Mouse (Mus musculus): ENCODE measurements around the gene Pmpca. TPM values are rescaled to one million over a fixed set of nuclear protein-coding genes. Genes with fewer than 3 reads are reported as not detected.

Gene Pmpca
- polyA plus RNA-seq, 1 experiment from 2014 or later: 142 TPM

DNA sequence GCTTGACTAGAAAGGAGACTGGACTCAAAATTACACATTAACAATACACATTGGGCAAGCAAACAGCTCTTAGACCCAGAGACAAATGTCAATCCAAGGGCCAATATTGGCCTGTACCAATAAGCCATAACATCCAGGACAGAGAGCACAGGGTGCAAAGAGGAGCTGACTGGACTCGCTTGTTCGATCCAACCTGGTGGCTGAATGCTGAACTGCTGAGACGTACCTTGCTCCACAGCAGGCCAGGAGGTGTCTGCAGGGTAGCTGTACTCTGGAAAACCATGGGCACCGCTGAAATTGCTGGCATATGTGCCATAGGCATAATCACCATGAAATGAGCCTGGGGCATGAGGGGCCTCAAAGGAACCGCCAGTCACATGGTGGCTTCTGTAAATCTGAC lies 40.7 kb downstream of the Pmpca start:
- WGBS: 92% methylated on average over 5 of the region's 5 CpGs
- Histone ChIP-seq H3K9me3 (replicated peaks) (no peaks in the 10 kb centered on the region), H3K4me1 (replicated peaks) (no peaks in the 10 kb centered on the region), H3K4me3 (no peak overlapping the region), H3K9ac (no peak overlapping the region), H3K36me3 (peaks cover 96% of the 10 kb centered on the region), H3K4me2 (no peak overlapping the region), H3K27me3 (replicated peaks) (no peaks in the 10 kb centered on the region), H3K27ac (ENCODE audit: poor library complexity, severe bottlenecking) (no peak overlapping the region)
- no peak for ATAC-seq (ENCODE audit: insufficient number of reproducible peaks, low FRiP score)

DNA sequence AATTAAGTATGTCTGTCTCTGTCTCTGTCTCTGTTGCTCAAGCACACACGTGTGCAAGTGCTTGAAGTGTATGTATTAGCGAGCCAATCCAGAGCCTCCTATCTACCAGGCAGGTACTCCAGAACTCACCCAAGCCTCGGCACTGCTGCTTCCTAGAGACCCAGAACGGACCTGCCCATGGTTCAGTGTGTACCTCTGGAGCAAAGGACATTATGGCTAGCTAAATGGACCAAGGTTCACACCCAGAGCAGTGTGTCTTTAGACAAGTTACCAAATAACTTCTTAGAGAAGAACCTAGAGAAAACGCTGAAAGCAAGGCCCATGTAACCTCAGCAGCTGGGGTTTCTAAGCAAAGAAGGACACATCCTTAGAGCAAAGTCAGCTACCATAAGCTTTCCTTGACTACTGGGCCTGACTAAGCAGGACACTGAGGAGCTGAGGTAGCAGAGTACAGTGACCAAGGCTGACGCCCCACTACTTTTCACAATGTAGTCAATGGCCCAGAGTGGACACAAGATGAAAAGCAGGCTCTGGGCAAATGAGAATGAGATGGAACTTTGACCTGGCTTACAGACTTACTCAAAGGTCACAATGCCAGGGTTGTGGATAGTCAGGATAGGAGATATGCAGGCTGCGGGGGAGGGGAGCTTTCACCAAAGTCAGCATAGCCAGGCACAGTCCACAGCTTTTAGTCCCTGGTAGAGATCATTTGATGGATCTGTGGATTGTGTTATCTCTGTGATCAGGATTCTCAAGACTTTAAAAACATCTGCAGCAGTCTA lies 45.8 kb downstream of the Pmpca start:
- WGBS: 87% methylated on average over 7 of the region's 7 CpGs
- no peak overlapping the region for H3K4me2 ChIP-seq
- H3K36me3 ChIP-seq: peaks cover 89% of the 10 kb centered on the region

DNA sequence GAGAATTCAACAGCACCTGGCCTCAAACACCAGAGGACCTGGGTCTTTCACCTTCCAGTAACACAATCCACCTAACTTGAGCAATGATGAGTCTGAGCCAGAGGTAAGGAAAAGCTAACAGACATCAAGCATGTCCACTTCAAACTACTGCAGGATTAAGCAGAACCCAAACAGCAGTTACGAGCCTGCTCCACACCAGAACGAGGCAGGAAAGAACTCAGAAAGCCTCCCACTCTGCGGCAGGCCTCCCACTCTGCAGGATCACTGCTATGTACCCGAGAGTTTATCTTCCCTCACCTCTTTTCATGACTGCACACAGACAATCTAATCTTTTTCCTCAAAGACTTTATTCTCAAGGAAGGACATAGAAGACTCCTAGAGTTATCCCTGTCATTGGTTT lies 48.1 kb downstream of the Pmpca start:
- no peak for ATAC-seq (ENCODE audit: insufficient number of reproducible peaks, low FRiP score)
- H3K4me2 ChIP-seq: peak overlapping the region; percentile 9; the same call in 1 of the 2 replicates
- peaks cover 88% of the 10 kb centered on the region for H3K36me3 ChIP-seq
- 55% methylated on average over 4 of the region's 4 CpGs for WGBS
- H3K9ac ChIP-seq: no peak overlapping the region
- H3K4me3 ChIP-seq: no peak overlapping the region
- no peaks in the 10 kb centered on the region for H3K27me3 ChIP-seq (replicated peaks)
- H3K9me3 ChIP-seq (replicated peaks): no peaks in the 10 kb centered on the region
- no peak overlapping the region for H3K27ac ChIP-seq (ENCODE audit: poor library complexity, severe bottlenecking)
- H3K4me1 ChIP-seq (replicated peaks): peaks cover 16% of the 10 kb centered on the region; the same call in 1 of the 2 replicates

More for the DNA sequence above, 45.8 kb downstream of the Pmpca start:
- H3K27ac ChIP-seq (ENCODE audit: poor library complexity, severe bottlenecking): no peak overlapping the region
- no peak overlapping the region for H3K9ac ChIP-seq
- H3K4me3 ChIP-seq: no peak overlapping the region
- H3K4me1 ChIP-seq (replicated peaks): peaks cover 16% of the 10 kb centered on the region; the same call in 1 of the 2 replicates
- no peaks in the 10 kb centered on the region for H3K27me3 ChIP-seq (replicated peaks)
- no peaks in the 10 kb centered on the region for H3K9me3 ChIP-seq (replicated peaks)
- ATAC-seq (ENCODE audit: insufficient number of reproducible peaks, low FRiP score): no peak

DNA sequence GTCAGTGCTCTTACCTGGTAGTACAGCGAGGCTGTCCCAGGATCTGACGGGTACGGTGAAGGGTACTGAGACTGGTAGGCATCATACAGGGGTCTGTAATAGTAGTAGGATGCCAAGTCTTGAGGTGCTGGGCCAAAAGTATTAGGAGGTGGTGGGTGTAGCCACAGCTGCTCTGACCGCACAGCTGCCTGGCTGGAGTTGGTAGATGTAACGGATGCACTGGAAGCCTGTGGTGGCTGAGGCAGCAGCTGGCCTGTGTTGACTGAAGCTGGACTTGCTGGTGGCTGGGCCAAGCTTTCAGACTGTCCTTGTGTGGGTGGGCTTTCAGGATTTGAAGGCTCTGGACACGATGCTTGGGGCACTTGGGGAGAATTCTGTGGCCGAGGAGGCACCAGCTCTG lies 49.2 kb downstream of the Pmpca start:
- no peak for ATAC-seq (ENCODE audit: insufficient number of reproducible peaks, low FRiP score)
- Histone ChIP-seq H3K4me3 (no peak overlapping the region), H3K4me1 (replicated peaks) (peaks cover 21% of the 10 kb centered on the region; the same call in 1 of the 2 replicates), H3K27me3 (replicated peaks) (no peaks in the 10 kb centered on the region), H3K36me3 (peaks cover 77% of the 10 kb centered on the region), H3K4me2 (no peak overlapping the region), H3K27ac (ENCODE audit: poor library complexity, severe bottlenecking) (no peak overlapping the region), H3K9ac (no peak overlapping the region), H3K9me3 (replicated peaks) (no peaks in the 10 kb centered on the region)
- WGBS: 86% methylated on average over 7 of the region's 7 CpGs

DNA sequence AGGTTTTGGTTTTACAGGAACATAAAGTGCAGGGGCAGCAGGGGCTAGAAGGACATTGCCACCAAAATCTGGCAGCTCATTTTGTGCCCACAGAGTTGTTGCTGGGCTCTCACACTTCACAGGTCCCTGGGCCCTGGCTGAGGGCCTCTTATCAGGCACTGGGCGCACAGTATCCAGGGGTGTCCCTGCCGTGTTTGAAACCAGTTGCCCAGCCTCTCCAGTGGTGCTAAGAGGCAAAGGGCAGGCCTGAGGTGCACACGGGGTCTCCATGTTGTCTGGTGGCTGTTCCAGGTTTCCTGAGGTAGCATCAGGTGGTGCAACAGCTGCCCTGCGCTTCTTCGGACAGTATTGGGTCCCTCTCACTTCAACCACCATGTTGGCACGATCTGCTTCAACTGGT lies 50.5 kb downstream of the Pmpca start:
- peaks cover 65% of the 10 kb centered on the region for H3K36me3 ChIP-seq
- WGBS: 92% methylated on average over 6 of the region's 6 CpGs

DNA sequence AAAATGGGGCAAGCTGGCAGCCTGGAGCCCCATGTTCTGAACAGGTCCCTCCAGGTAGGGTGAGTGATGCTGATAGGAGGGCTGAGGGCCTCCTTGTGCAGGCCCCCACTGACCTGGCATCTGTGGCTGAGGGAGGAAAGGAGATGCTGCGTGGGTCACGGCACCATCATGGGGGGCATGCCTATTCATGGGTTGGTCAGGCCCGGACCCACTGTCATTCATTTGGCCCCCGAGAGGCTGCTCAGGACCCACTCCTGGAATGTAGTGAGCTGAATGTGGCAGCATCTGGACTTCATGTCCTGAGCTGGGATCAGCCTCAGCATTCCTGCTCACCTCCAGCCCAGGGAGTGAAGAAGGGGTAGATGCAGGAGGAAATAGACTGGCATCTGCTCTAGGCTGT lies 52.1 kb downstream of the Pmpca start:
- Histone ChIP-seq H3K27ac (ENCODE audit: poor library complexity, severe bottlenecking) (no peak overlapping the region), H3K36me3 (peaks cover 50% of the 10 kb centered on the region), H3K27me3 (replicated peaks) (no peaks in the 10 kb centered on the region), H3K4me1 (replicated peaks) (peaks cover 28% of the 10 kb centered on the region), H3K4me2 (no peak overlapping the region), H3K4me3 (no peak overlapping the region), H3K9me3 (replicated peaks) (no peaks in the 10 kb centered on the region), H3K9ac (no peak overlapping the region)
- ATAC-seq (ENCODE audit: insufficient number of reproducible peaks, low FRiP score): no peak
- 97% methylated on average over 4 of the region's 4 CpGs for WGBS

More for the DNA sequence above, 50.5 kb downstream of the Pmpca start:
- Histone ChIP-seq H3K4me3 (no peak overlapping the region), H3K9me3 (replicated peaks) (no peaks in the 10 kb centered on the region), H3K27ac (ENCODE audit: poor library complexity, severe bottlenecking) (no peak overlapping the region), H3K9ac (no peak overlapping the region), H3K4me2 (no peak overlapping the region), H3K27me3 (replicated peaks) (no peaks in the 10 kb centered on the region), H3K4me1 (replicated peaks) (peaks cover 28% of the 10 kb centered on the region)
- ATAC-seq (ENCODE audit: insufficient number of reproducible peaks, low FRiP score): no peak

DNA sequence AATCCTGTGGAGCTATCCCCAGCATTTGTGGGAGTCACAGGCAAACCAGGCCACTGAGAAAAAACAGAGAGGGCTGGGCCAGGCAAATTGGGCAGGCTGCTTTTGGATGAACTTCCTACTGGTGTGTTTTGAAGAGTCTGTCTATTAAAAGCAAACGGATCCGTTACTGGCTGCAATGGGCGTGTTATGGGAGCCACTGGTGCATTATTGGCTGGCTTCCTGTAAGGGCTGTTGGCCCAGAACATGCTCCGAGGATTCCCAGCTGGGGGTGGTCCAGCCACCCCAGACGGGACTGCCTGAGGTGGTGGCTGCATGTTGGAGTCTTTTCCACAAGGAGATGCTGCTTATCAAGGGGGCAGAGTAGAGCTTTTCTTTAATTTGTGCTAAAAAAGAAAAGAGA lies 52.5 kb downstream of the Pmpca start:
- ATAC-seq (ENCODE audit: insufficient number of reproducible peaks, low FRiP score): no peak
- H3K4me3 ChIP-seq: no peak overlapping the region
- 78% methylated on average over 5 of the region's 5 CpGs for WGBS
- H3K9me3 ChIP-seq (replicated peaks): no peaks in the 10 kb centered on the region
- no peak overlapping the region for H3K9ac ChIP-seq
- H3K27me3 ChIP-seq (replicated peaks): no peaks in the 10 kb centered on the region
- peaks cover 49% of the 10 kb centered on the region for H3K36me3 ChIP-seq
- peaks cover 31% of the 10 kb centered on the region for H3K4me1 ChIP-seq (replicated peaks)
- no peak overlapping the region for H3K27ac ChIP-seq (ENCODE audit: poor library complexity, severe bottlenecking)
- no peak overlapping the region for H3K4me2 ChIP-seq

DNA sequence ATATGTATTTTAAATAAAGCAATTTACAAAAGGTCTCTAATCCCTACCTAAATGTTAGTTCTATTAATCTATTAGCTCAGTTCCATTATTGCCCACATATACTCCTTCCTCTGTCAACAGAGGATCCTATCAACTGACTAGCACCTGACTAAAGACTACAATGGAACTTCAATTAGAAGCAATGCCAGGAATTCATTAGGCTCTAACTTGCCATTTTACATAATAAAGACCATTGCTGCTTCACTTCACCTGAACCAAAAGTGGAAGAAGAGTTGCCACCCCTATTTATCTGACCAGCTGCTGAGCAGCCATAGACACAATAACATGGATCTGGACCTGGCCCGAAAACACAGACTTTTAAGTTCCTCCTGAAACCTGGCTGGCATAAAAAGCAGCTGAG lies 53.7 kb downstream of the Pmpca start:
- Histone ChIP-seq H3K9ac (no peak overlapping the region), H3K9me3 (replicated peaks) (no peaks in the 10 kb centered on the region), H3K4me2 (no peak overlapping the region), H3K27ac (ENCODE audit: poor library complexity, severe bottlenecking) (no peak overlapping the region), H3K4me3 (no peak overlapping the region), H3K4me1 (replicated peaks) (peaks cover 33% of the 10 kb centered on the region), H3K27me3 (replicated peaks) (no peaks in the 10 kb centered on the region), H3K36me3 (peaks cover 40% of the 10 kb centered on the region)
- no peak for ATAC-seq (ENCODE audit: insufficient number of reproducible peaks, low FRiP score)
- 94% methylated on average over 1 of the region's 1 CpGs for WGBS

DNA sequence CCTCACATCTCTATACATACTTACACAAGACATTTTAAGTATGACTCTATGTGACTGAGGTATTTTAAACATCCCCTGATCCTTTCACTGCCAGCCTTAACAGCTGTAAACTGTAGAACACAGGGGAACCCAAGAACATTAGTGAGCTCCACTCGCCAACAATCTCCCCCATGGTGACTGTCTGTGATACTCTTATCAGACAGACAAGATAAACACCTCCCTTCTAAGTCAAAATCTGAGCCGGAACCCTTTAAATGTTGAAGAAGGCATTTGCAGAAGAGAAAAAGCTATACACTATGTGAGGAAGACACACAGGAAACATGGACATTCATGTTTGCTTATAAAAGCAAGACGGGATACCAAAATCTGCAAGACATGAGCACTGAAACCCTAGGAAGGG lies 54.7 kb downstream of the Pmpca start:
- H3K27ac ChIP-seq (ENCODE audit: poor library complexity, severe bottlenecking): no peak overlapping the region

DNA sequence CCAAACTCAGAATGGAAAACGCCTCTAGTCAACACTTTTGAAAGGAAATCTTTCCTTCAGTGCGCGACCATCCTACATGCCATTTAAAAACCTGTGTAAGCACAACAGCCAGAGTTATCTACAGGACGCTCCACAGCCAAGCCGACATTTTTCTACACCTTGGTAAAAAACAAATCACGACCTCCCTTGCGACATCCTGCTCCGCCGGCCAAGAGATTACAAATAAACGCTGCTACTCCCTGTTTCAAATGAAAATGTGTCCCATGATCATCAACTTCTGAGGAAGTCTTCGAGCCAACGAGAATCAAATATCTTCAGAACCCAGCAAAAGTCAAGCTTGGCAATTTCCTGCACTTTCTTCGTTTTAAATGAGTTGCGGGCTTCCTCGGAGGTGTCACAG lies 55.2 kb downstream of the Pmpca start:
- no peaks in the 10 kb centered on the region for H3K9me3 ChIP-seq (replicated peaks)
- ATAC-seq (ENCODE audit: insufficient number of reproducible peaks, low FRiP score): no peak
- peak overlapping the region; percentile 97 for H3K4me3 ChIP-seq
- peak overlapping the region; percentile 85 for H3K4me2 ChIP-seq
- H3K36me3 ChIP-seq: peaks cover 28% of the 10 kb centered on the region
- WGBS: under 1% methylated on average over 15 of the region's 15 CpGs
- H3K27ac ChIP-seq (ENCODE audit: poor library complexity, severe bottlenecking): peak overlapping the region; percentile 92
- peak overlapping the region; percentile 90 for H3K9ac ChIP-seq
- H3K4me1 ChIP-seq (replicated peaks): peaks cover 29% of the 10 kb centered on the region
- no peaks in the 10 kb centered on the region for H3K27me3 ChIP-seq (replicated peaks)

More for the DNA sequence above, 54.7 kb downstream of the Pmpca start:
- no peaks in the 10 kb centered on the region for H3K27me3 ChIP-seq (replicated peaks)
- no peak for ATAC-seq (ENCODE audit: insufficient number of reproducible peaks, low FRiP score)
- peak overlapping the region; percentile 85 for H3K4me2 ChIP-seq
- peak overlapping the region; percentile 90 for H3K9ac ChIP-seq
- H3K36me3 ChIP-seq: peaks cover 32% of the 10 kb centered on the region
- peak overlapping the region; percentile 97 for H3K4me3 ChIP-seq
- peaks cover 29% of the 10 kb centered on the region for H3K4me1 ChIP-seq (replicated peaks)
- WGBS: 9% methylated on average over 3 of the region's 3 CpGs
- no peaks in the 10 kb centered on the region for H3K9me3 ChIP-seq (replicated peaks)

DNA sequence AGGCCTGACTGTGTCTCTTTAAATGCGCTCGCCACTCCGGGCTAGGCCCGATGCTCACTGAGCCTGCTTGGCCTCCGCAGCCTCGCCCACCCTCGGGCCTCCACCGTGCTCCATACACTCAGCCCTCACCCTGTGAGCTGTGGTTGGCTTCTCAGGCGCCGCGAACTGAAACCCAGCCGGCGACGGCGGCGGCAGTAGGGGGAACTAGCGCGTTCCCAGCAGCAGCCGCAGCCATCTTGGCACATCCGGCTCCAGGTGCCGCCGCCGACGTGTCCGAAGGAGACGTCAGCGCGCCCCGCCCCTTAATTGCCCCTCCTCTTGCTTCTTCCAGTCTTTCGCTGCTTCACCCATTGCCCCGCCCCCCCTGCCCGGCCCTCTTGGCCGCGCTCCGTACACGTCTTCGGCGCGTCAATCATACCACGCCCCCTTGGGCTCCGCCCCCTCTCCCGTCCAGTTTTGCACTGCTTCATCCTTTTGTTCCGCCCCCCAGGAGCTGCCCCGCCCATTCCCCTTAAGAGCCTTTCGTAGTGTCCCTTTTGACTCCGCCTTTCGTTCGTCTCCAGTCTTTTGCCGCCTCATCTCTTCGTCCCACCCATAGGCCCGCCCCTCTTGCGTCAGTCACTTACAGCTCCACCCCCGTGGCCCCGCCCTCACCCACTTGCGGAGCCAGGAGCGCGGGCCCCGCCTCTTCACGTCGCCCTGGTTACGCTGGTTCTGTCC lies 56.0 kb downstream of the Pmpca start, which contains the start of gene Sec16a:
Gene Sec16a, minus strand, starts transcription at position 271 of the 720 bp plus-strand sequence.
- Histone ChIP-seq H3K9me3 (replicated peaks) (no peaks in the 10 kb centered on the region), H3K4me2 (peak within 1 kb of the TSS; percentile 85), H3K9ac (peak within 1 kb of the TSS; percentile 90), H3K27ac (ENCODE audit: poor library complexity, severe bottlenecking) (peak within 1 kb of the TSS; percentile 93), H3K36me3 (peaks cover 20% of the 10 kb centered on the region), H3K27me3 (replicated peaks) (no peaks in the 10 kb centered on the region), H3K4me3 (peak within 1 kb of the TSS; percentile 97), H3K4me1 (replicated peaks) (peaks cover 34% of the 10 kb centered on the region)
- peak; percentile 95 for ATAC-seq (ENCODE audit: insufficient number of reproducible peaks, low FRiP score)
- under 1% methylated on average over 61 of the region's 61 CpGs for WGBS

Measured in heart, embryonic 12.5 days (tissue).